Mouse (Mus musculus) cerebellum, adult 9-11 months (tissue): ENCODE measurements at regions not wholly inside any gene's neighbourhood (a gene's known extent, or its start where the extent isn't known, plus 50 kb on each side); places are given as distances from the start of the nearest gene placed in this dataset.

Source experiments
- DNase-seq: peaks from one replicate; pipeline ENCODE4 v3.0.0; 2022

GRCm38 (mm10) chr5:64022633-64023323 lies 54.1 kb upstream of the Rell1 start:
- DNase-seq: peak; percentile 90

GRCm38 (mm10) chr5:64023324-64023650 lies 54.6 kb upstream of the Rell1 start:
- no peak for DNase-seq

- DNase-seq: no peak
These were observed 55.7 kb upstream of the Rell1 start for GRCm38 (mm10) chr5:64024420-64024819.

- no peak for DNase-seq
These were observed 59.0 kb upstream of the Rell1 start for GRCm38 (mm10) chr5:64027733-64028132.

- no peak for DNase-seq
These were observed 61.0 kb upstream of the Rell1 start for GRCm38 (mm10) chr5:64029622-64030145.

- peak; percentile 54 for DNase-seq
These were observed 61.7 kb upstream of the Rell1 start for GRCm38 (mm10) chr5:64030281-64030960.

- DNase-seq: peak; percentile 56
These were observed 54.4 kb upstream of the Pgm2 start for GRCm38 (mm10) chr5:64038394-64038793.

GRCm38 (mm10) chr5:64040676-64041075 lies 52.1 kb upstream of the Pgm2 start:
- DNase-seq: no peak
